ENCODE assay signal across 8 mouse cellular contexts in genomic region chr16:14360931-14361330, GRCm38 (mm10). TPM values are rescaled to one million over a fixed set of nuclear protein-coding genes. Genes with fewer than 3 reads are reported as not detected.
A peak's percentile ranks its signal among the peaks of the same experiment; 100 is the strongest.
DNase-seq lines count a peak whose midpoint lies in the region; ATAC-seq and TF ChIP-seq lines count a peak whose summit lies in the region.

No protein-coding gene starts in this region.

- H3K36me3 ChIP-seq in lung, postnatal 0 days (ENCODE audit: insufficient read depth, low read length): no peaks in the 10 kb centered on the region
- no peaks in the 10 kb centered on the region for H3K36me3 ChIP-seq in heart, embryonic 16.5 days (ENCODE audit: control insufficient read depth, insufficient read depth)
- H3K36me3 ChIP-seq in liver, postnatal 0 days (replicated peaks; ENCODE audit: insufficient read depth, low read length): no peaks in the 10 kb centered on the region

- H3K9ac ChIP-seq in lung, postnatal 0 days (replicated peaks; ENCODE audit: low read depth): peak overlapping the region; percentile 55
- peak overlapping the region; percentile 79 for H3K9ac ChIP-seq in heart, embryonic 16.5 days (ENCODE audit: low read length)
- peak overlapping the region; percentile 72 for H3K9ac ChIP-seq in liver, postnatal 0 days (replicated peaks)

- peak overlapping the region; percentile 40; the same call in 1 of the 2 replicates for H3K27ac ChIP-seq in lung, postnatal 0 days (ENCODE audit: low read length)
- no peak overlapping the region for H3K27ac ChIP-seq in heart, embryonic 16.5 days (ENCODE audit: low read length)
- no peak overlapping the region for H3K27ac ChIP-seq in liver, postnatal 0 days (ENCODE audit: low read depth)

- no peak for DNase-seq in cerebellum, adult 11 months
- peak; percentile 39 for DNase-seq in lung, postnatal 0 days (ENCODE audit: low spot score)
- DNase-seq in lung, postnatal 36 days: no peak
- DNase-seq in liver, postnatal 0 days: no peak
- no peak for DNase-seq in thymus, postnatal 0 days (ENCODE audit: low spot score)
- DNase-seq in cerebellum, postnatal 10 days: no peak

- H3K4me3 ChIP-seq in lung, postnatal 0 days (ENCODE audit: low read depth, low read length): peak overlapping the region; percentile 66
- peak overlapping the region; percentile 76 for H3K4me3 ChIP-seq in heart, embryonic 16.5 days (ENCODE audit: low read length)
- peak overlapping the region; percentile 81 for H3K4me3 ChIP-seq in liver, postnatal 0 days (ENCODE audit: low read depth, low read length)

- ATAC-seq in cerebellum, adult (ENCODE audit: insufficient number of reproducible peaks, low FRiP score, low TSS enrichment): 0 out of 2 replicates have a peak, but pooled peaks have one; percentile 1
- peak; percentile 30 for ATAC-seq in lung, postnatal 0 days
- ATAC-seq in heart, embryonic 16.5 days (replicated peaks; ENCODE audit: extremely low read depth, insufficient read depth, low FRiP score): peak; percentile 30; the same call in 1 of the 2 replicates
- no peak for ATAC-seq in liver, postnatal 0 days

- 1% methylated on average over 7 of the region's 7 CpGs for WGBS in lung, postnatal 0 days
- WGBS in heart, embryonic 16.5 days: 5% methylated on average over 7 of the region's 7 CpGs
- 5% methylated on average over 7 of the region's 7 CpGs for WGBS in liver, postnatal 0 days (ENCODE audit: insufficient replicate concordance)

- TF ChIP-seq CTCF in lung, postnatal 0 days (IDR thresholded peaks at IDR 0.05): no peak
- no peak for TF ChIP-seq CTCF in liver, postnatal 0 days (IDR thresholded peaks at IDR 0.05; ENCODE audit: low read depth)

- no peaks in the 10 kb centered on the region for H3K27me3 ChIP-seq in lung, postnatal 0 days (replicated peaks; ENCODE audit: insufficient read depth, low read length)
- H3K27me3 ChIP-seq in heart, embryonic 16.5 days (ENCODE audit: control insufficient read depth, insufficient read depth, low read length): peaks cover 21% of the 10 kb centered on the region
- no peaks in the 10 kb centered on the region for H3K27me3 ChIP-seq in liver, postnatal 0 days (ENCODE audit: insufficient read depth, low read length)

- 0 out of 2 replicates have a peak, but pooled peaks have one; percentile 15 for TF ChIP-seq EP300 in lung, postnatal 0 days (IDR thresholded peaks at IDR 0.05)
- no peak for TF ChIP-seq EP300 in liver, postnatal 0 days (IDR thresholded peaks at IDR 0.05; ENCODE audit: low read depth)

- no peaks in the 10 kb centered on the region for H3K9me3 ChIP-seq in lung, postnatal 0 days (ENCODE audit: low read length)
- H3K9me3 ChIP-seq in heart, embryonic 16.5 days (replicated peaks; ENCODE audit: control insufficient read depth, low read length): no peaks in the 10 kb centered on the region
- H3K9me3 ChIP-seq in liver, postnatal 0 days (ENCODE audit: low read length): no peaks in the 10 kb centered on the region

- H3K4me2 ChIP-seq in lung, postnatal 0 days (replicated peaks; ENCODE audit: low read depth, low read length): peak overlapping the region; percentile 92
- peak overlapping the region; percentile 70 for H3K4me2 ChIP-seq in heart, embryonic 16.5 days (ENCODE audit: low read depth, low read length)
- peak overlapping the region; percentile 94 for H3K4me2 ChIP-seq in liver, postnatal 0 days (ENCODE audit: low read depth, low read length)

- H3K4me1 ChIP-seq in lung, postnatal 0 days (ENCODE audit: insufficient read depth, low read depth, low read length): peaks cover 4% of the 10 kb centered on the region; the same call in 1 of the 2 replicates
- H3K4me1 ChIP-seq in heart, embryonic 16.5 days (ENCODE audit: control insufficient read depth, insufficient read depth, low read length): peaks cover 7% of the 10 kb centered on the region; the same call in 1 of the 2 replicates
- H3K4me1 ChIP-seq in liver, postnatal 0 days (ENCODE audit: insufficient read depth): peaks cover 10% of the 10 kb centered on the region

RNA-seq across cellular contexts. Expression of gene Abcc1, which starts 0.4 kb away (rescaled TPM):
- 5.0 and 7.2 TPM in 2 replicates for polyA plus RNA-seq in lung, postnatal 0 days (2015; fragmentation: Nextera tagmentation; extraction: Ambion mirVana)
- polyA plus RNA-seq in heart, embryonic 16.5 days (2015; fragmentation: Nextera tagmentation; extraction: Ambion mirVana): 4.3 and 5.2 TPM in 2 replicates
- 1.2 and 1.7 TPM in 2 replicates for polyA plus RNA-seq in liver, postnatal 0 days (2015; fragmentation: Nextera tagmentation; extraction: Ambion mirVana)
- 6.4 and 7.6 TPM in 2 replicates for polyA plus RNA-seq in thymus, postnatal 0 days (2015; fragmentation: Nextera tagmentation; extraction: Ambion mirVana)

RNA-seq across cellular contexts. Expression of gene Fopnl, which starts 43.7 kb away (rescaled TPM):
- polyA plus RNA-seq in lung, postnatal 0 days (2015; fragmentation: Nextera tagmentation; extraction: Ambion mirVana): 89.2 and 91.4 TPM in 2 replicates
- polyA plus RNA-seq in heart, embryonic 16.5 days (2015; fragmentation: Nextera tagmentation; extraction: Ambion mirVana): 115 and 136 TPM in 2 replicates
- 40.7 and 45.1 TPM in 2 replicates for polyA plus RNA-seq in liver, postnatal 0 days (2015; fragmentation: Nextera tagmentation; extraction: Ambion mirVana)
- 155 and 171 TPM in 2 replicates for polyA plus RNA-seq in thymus, postnatal 0 days (2015; fragmentation: Nextera tagmentation; extraction: Ambion mirVana)
